Mouse (Mus musculus): ENCODE measurements around the gene Brinp2.

DNA sequence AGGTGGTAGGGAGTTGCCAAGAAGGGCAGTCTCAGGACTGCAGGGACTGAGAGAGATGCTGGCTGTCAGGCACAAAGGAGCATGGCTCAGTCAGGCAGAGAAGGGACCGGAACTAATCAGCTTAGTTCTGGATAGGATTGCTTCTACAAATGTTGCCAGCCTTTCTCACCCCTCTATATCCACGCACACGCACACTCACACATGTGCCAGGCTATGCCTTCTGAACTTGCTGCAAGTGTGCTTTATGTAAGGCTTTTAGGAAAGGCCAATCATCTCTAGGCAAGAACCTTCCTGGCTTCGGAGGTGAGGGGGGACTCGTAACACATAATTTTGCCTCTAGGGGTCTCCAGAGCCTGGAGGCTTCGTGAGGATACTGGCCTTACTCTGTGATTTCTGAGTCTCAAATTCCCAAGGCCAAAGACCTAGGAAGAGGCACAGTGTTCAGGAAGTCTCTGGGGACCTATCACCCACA, 12.8 kb downstream of the Brinp2 start:
- TF ChIP-seq ZNF384 (IDR thresholded peaks at IDR 0.05; ENCODE audit: low read depth, low read length) = no peak
- no peak for TF ChIP-seq HCFC1 (IDR thresholded peaks at IDR 0.05; ENCODE audit: borderline replicate concordance, insufficient read depth, low read length)

All from ES-E14 (cell line).